Mouse (Mus musculus) adrenal gland, postnatal 36 days (tissue): Measurements from ENCODE around the gene Cyb561. TPM values are rescaled to one million over a fixed set of nuclear protein-coding genes. Genes with fewer than 3 reads are reported as not detected.
A peak's percentile ranks its signal among the peaks of the same experiment; 100 is the strongest.

Experiments used
- DNase-seq, 2 experiments: peaks; one replicate each; pipeline ENCODE4 v3.0.0; 2021; ENCODE audit warnings: mixed read lengths in 1 of 2
- total RNA-seq, 2 experiments: library from RNA; stranded (reverse); gene quantifications; 2 replicates each; pipeline ENCODE4 v1.2.3; 2021

Gene Cyb561
- total RNA-seq, 2 experiments from 2014 or later, result 134 to 165 TPM

DNA sequence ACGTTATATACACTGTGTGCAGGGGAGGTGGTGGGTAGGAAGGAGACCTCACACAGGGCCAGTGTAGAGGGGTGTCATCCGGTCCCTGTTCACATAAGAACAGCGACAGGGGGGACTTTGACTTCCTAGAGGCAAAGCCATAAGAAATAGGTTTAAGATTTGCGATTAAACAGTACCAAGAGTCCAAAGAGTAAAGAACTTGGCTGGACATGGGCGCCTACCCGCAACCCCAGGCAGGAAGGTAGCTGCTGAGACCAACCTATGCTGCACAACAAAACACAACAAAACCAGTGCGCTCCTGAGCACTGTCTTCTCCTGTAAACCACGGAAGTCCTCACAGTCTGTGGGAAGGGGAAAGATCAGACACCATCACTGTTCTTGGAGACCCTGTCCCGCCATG, 1.0 kb downstream of the Cyb561 start:
- DNase-seq, result no peak

DNA sequence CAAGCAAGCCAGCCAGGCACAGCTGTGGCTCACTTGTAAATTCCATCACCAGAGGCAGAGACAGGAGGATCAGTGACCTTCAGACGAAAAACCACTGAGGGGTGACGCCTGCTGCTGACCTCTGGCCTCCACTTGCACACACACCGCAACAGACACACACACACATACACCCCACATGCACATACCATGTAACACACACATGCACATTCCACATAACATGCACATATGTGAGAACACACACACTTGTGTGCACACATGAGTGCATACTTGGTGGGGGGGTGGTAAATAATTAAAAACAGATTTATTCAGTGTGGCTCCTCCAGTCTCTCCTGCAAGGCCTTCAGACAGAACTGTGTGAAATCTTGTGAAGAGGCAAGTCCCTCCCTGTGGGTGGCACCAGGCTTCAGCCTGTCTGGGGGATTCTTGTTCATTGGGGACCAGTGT, 1.5 kb downstream of the Cyb561 start:
- no peak for DNase-seq

DNA sequence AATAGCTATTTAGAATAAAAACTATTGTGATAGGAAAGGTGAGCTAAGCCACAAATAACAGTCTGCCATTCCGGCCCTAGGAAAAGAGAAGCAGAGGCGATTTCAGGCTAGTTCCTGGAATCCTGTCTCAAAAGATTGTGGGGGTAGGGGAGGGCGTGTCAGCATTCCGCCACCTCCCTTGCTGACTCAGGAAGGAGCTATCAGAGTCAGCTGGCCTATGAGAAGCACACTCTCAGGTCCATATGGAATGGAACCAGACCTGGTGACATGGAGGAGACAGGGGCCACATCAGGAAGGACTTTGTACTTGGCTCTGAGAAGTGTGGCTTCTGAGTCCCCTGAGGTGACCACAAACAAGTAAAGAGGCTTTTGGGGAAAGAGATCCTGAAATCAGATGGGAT, 2.6 kb downstream of the Cyb561 start:
- DNase-seq, result no peak

DNA sequence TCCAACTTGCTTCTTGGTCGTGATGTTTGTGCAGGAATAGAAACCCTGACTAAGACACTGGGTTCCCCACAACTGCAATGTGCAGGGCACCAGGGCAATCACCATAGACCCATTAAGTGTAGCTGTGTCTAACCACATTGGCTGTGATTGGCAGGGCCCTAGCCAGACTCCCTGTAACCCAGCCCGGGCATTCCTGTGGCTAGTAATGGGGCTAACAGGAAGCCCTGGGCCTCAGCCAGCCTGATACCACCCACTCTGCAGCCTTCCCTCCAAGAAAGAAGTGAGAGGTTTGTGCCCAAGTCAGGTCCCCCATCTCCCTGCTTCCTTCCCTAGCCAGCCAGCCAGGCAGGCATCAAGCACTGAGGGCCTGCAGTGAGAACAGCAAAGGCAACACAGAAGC, 4.9 kb downstream of the Cyb561 start:
- no peak for DNase-seq

DNA sequence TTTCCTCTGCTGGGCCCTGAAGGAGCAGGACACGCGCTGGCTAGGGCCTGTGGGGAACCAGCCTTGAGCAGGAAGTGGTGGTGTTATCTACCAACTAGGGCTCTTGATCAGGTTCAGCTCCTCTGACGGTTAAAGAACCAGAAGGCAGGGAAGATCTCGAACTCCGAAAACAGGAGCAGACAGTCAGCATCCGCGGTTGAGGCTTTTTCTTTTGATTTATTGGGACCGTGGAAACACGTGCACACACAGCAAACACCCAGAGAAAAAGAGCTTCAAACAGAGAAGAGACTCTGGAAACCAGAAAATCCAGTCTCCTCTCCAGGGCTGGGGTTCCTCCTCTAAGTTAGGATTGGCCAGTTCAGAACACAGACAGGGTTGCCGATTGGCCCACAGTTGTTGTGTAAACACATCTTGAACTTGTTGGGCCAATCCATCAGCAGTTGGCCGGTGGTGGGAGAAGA, 6.4 kb downstream of the Cyb561 start:
- no peak for DNase-seq

DNA sequence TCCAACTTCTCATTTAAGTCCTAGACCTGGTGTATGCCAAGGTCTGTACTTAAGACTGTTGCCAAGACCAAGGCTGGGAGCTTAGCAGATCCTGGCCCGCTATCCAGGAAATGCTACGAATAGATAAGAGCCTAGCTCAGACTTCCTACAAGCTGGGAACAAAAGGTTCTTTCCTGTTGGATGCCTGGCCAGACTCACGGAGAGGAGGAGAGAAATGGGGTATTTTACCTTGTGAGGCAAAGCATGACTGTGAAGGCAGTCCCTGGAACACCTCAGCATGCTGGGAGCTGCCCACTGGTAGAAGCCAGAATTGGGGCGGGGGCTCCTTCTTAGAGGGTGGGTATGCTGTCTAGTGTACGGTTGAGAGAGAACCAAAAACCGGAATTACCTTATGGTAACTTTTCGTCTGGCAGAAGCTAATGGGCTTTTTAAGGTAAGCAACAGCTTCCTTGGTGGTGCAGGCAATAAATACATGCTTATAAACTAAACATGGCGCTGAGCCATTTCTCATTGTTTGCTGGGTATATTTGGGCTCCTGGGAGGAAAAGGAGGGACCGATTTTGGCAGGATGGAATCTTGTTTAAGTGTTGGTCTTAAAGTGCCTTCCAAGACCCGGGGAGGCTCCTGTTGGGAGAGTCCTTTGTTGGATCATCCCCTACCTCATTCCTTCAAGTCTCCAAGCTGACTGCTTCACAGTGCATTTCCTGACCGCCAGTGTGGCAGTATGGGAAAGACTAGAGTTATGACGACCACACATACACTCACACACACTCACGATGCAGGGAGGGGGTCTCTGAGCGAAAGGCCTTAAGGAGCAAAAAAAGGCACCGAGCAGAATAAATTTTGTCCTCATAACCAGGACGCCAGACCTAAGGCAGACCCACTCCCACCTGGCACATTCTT, 8.1 kb downstream of the Cyb561 start:
- peak; percentile 35 to 49 for DNase-seq

DNA sequence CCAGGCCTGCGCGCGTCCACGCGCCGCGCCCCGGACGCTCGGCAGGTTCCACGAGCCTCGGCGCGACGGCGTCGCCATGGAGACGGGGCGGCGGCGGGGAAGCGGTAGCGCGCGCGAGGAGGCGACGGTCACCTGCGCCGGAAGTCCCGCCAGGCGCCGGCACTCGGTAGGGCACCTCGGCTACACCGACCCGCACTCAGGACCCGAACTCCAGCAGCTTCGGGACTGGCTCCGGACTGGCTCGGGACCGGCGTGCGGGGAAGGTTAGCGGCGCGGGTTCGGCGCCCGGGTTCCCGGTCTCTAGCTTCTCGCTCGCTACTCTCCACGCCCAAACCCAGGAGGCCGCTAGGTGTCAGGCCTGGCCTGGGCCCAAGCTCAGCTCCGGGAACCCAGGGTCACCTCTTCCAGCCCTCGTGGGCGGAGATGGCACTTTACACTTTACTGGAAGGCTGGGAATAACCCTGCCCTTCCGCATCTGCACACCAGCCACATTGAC, 9.0 kb downstream of the Cyb561 start:
- peak; percentile 84 to 86 for DNase-seq

DNA sequence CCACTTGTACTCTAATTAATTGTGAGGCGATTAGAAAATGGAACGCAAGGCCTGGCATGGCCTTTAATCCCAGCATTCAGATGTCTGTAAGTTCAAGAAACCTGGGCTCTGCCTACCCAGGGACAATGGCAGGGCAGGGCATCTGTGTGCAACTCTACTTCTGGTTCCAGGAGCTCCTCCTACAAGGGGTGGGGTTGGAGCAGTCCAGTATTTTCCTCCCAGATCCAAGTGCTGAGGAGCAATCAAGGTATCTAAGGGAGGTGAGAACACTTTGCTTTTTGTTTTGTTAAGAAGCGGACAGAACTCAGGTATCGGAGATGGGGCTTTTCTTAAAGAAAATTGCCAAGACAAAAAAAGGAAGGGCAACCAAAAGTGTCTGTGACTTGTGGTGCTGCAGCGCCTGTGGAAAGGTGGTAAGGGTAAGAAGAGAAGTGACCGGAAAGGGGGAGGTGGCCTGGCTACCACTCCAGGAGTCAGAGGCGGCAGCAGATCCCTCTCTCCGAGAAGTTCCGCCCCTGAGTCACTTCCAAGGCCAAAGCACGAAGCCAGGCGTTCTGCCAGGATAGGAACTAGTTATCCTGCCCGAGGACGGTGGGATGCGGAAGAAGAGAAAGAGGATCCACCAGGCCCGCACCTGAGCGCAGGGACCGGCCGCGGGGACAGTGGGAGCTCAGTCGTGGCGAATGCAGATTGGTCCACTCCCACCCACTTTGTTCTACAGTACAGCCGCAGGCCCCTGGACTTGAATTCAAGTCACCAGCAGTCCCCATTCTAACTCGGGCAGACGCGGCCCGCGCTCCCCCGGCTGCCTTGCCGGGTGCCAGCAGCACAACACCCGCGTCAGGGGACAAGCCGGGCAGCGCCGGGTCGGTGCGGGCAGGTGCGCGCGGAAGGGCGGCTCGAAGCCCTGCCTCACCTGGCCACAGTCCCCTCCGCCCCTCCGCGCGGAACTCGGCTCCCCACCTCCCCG, 9.7 kb downstream of the Cyb561 start:
- peak; percentile 82 to 84 for DNase-seq

DNA sequence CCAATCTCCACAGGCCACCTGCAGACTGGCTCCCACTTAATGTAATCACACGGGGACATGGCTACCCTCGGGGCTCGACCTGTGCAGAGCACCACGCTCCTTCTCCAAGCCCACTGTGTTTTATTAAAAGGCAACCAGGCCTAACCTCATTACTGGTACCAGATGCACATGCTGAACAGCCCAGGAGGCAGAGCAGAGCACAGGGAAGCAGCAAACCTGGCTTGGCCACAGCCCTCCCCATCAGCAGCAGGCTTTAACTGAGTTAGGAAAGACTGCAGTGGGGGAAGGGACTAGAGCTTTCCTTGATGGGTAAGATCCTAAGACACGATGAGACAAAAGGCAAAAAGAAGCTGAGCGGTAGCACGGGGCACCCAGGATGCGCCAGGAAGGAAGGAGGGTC, 11.2 kb downstream of the Cyb561 start:
- peak in 1 of 2 experiments; percentile 23 for DNase-seq

DNA sequence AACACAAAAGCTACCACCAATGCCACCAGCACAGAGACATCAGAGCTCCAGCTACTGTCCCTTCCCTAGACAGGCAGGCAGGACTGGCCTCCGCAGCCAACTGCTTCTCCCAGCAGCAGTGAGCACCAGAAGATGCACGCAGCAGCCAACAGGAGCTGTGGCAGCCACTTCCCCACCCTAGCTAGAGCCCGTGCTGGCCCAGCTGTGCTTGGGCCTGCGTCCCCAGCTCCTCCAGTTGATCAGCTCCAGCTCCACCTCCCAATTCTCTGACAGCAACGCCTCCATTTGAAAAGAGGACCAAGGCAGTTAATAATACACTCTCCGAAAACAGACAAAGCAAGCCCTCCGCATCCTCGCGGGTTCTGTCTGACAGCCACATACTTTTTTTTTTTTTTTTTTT, 14.4 kb downstream of the Cyb561 start:
- DNase-seq, result no peak

DNA sequence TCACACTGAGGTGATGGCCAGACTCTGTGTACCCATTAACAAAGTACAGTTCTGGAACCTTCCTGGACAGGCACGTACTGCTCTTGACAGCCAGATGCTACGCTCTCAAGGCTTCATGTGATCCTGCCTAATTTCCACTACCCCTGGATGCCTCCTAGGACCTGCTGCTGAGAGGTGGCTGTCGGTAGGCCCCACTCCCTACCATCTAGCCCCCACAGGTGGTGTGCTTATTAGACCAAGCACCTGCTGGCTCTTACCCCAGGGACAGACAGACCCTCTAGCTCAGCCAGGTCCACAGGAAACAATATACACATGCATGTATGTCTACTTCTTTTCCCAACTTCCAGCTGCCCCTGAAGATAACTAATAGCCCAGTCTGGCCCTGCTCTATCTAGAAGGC, 16.2 kb downstream of the Cyb561 start:
- no peak for DNase-seq

DNA sequence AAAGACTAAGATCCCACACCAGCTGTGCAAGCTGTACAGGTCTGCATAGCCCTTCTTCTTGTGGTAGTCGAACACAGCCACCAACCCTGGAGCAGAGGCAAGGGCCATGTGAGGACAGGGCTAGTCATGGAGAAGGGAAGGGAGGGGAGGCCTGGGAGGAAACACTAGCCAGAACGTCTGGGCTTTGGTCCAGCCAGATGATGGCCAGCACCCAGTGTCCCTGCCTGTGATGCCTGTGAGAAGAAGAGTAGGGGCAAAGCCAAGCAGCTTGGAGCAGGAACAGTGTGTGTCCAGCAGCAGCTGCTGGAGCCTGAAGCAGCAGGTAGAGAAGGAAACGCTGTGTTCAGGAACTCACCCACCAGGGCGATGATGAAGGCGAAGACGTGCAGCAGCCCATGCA, 16.9 kb downstream of the Cyb561 start:
- DNase-seq, result peak; percentile 72

DNA sequence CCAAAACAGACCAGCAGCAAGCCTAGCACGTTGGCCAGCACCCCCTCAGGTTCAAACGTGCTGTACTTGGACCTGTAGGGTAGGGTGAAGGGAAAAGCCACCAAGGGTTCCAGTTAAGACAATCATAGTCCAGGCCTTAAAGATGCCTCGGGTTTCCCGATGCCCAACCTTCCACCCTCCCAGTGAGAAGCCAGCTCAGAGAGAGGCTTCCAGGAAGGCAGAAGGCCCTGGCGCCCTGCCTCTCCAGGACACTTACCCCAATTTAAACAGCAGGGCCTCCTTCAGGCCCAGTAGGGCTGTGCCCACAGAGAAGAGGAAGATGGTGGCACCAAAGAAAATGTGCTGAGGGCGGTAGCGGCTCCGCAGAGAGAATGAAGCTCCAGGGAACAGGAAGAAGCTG, 17.6 kb downstream of the Cyb561 start:
- DNase-seq, result no peak

DNA sequence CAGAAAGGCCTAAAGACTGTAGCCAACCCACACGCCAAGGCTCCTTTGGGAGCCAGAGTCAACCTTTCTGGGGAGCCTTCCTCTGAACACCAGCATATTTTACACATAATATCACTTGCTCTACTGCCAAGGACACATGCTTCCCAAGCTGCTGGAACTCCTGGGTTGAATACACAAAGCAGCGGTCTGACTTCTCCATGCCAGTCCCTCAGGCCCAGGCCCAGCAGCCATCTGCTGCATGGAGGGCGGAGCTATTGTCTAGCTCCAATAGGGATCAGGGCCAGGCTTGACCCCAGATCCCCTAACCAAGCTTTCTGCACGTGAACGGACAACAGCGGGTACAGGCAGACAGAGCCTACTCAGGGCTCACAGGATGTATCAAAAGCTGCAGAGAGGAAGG, 18.3 kb downstream of the Cyb561 start:
- peak; percentile 33 for DNase-seq

DNA sequence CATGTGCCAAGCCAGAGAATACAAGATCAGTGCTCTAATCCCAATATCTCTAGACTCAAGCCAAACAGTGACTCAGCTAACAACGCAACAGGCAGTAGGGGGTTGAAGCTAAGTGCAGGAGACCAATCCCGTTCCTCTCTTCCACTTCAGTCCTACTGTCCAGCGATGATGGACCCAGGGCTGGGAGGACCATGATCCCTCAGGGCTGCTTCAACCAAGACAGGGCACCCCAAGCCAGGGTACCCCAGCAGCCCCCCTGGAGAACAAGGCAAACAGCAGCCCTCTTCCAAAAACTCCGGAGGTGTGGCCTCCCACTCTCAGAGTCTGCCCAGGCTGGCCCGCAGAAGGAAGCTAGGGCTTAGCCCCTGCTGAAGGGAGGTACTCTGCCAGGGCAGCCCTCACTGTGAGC, 18.8 kb downstream of the Cyb561 start:
- peak; percentile 34 to 38 for DNase-seq

DNA sequence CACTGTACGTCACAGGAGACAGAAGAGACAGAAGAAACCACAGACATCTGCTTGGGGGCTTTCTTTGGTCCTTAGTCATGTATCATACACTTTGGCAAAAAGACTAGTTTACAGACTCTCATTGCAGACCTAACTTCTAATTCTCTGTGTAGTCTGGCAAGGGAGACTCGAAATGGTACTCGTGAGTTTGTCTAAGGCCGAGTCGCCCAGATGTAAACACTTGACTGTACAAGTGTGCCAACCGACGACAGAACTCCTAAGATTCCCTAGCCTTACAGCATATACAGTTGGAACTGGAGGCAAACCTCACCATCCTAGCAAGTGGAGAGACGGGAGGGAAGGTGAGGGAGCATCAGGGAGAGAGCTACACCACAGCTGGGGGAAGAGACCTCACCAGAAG, 19.4 kb downstream of the Cyb561 start:
- no peak for DNase-seq

DNA sequence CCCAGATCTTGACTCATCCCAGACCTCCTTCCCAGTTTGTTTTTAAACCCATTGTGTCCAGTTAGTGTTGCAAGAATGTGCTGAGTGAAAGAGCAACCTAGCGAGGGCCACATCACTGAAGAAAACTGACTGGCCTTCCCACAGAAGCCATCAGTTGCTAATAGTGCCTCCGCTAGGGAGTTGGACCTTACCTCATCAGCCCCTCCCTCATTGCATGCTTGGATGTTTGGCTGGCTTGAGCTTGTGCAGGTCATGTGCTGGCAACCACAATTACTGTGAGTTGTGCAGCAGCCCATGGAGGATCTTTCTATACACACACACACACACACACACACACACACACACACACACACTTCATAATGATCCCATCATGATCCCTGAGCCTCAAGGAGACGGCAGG, 21.8 kb downstream of the Cyb561 start:
- DNase-seq, result no peak

DNA sequence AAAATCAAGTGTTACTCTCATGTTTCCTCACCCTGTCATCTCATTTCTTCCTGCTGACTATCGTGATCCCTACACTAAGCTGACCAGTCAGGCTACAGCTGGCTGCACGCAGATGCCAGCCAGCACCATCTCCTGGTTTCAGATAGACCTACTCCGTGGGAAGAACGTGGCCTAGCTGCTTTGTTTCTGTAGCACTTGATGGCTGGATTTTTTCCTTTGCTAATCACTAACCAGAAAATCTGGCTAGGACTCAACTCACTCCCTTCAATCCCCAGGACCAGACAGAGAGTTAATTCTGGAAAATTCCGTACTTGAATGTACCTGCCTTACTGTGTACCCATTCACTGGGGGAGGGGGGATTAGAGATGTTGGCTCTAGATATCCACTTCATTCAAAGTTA, 25.0 kb downstream of the Cyb561 start:
- DNase-seq, result no peak

DNA sequence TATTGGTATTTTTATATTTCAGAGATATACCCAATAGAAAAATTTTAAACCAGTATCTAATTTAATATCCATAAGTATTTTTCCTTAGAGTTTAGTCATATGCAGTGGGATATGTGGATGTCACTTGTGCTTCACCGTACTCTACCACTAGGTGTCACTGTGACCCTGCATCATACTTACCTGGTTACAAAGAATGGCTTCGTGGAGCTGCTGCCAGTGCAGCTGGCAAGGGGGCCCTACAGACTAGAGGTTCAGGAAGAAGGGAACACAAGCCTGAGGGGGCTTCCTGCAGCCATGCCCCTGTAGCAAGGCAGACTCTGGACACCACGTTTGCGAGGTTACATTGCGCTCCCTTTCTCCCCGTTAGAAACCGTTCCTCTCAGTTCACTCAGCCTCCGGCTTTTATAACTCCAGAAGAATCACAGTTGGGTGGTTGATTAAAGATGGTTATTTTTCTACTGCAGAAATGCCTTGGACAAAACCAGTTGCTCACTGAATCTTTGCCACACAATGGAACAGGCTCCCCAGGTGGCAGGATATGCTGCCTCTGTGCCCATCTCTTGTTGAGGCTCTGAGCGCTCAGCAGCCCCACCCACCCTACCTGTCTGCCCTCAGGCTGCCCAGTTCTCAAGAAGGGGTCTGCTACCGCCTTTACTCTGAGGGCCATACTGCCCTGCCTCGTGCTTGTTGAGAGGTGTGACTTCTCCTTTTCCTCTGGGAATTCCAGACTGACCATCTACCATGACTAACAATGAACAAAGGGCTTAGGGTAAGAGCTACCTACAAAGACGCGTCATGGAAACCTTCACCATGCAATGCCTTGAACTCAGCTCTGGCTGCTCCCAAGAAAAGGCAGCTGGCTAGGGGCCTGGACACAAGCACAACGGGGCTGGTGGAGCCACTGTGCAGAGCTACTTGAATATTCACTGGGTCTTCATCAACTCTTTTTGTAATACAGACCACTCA, 25.8 kb downstream of the Cyb561 start:
- peak; percentile 72 to 79 for DNase-seq

DNA sequence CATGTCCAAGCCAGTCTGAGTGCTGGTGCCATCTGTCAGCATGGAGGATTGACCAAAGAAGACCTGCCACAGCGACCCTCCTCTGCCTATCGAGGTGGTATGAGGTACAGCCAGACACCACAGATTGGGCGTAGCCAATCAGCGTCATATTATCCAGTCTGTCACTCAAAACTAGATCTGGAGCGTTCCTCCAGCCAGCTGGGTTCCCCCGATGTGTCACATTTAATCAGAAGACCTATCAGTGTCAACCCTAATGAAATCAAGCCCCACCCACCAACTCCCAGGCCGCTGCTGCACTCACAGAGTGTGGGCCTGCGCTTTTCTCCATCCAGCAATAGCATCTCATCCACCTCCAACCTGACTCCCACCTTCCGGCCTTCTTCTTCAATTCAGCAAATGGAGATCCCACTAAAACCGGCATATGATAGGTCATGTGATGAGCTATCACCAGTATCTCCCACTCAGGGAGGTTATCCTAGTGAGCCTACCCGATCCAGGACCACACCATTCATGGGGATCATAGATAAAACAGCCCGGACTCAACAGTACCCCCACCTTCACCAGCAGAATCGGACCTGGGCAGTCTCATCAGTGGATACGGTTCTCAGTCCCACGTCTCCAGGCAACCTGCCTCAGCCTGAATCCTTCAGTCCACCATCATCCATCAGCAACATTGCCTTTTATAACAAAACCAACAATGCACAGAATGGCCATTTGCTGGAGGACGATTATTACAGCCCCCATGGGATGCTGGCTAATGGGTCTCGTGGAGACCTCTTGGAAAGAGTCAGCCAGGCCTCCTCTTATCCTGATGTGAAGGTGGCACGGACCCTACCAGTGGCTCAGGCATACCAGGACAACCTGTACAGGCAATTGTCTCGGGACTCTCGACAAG, 30.1 kb downstream of the Cyb561 start:
- DNase-seq, result no peak
